Mouse (Mus musculus) layer of hippocampus, adult 11-12 months (tissue): ENCODE results near the gene Setd1b.
"Not testable (repeated sequence)": the region's sequence is repeated elsewhere in the genome, so short reads cannot be mapped to it uniquely, and the experiment has no call there.

Experiments used
- DNase-seq: peaks from one replicate; pipeline ENCODE4 v3.0.0; 2022; ENCODE audit warnings: low spot score

The Setd1b gene

GRCm38 (mm10) chr5:123202771-123203170 lies 60.8 kb downstream of the Setd1b start:
- not testable (repeated sequence) for DNase-seq

GRCm38 (mm10) chr5:123203591-123203990 lies 61.6 kb downstream of the Setd1b start:
- DNase-seq, result not testable (repeated sequence)
